Mouse (Mus musculus): Measurements from ENCODE around the gene Gga2. TPM values are rescaled to one million over a fixed set of nuclear protein-coding genes. Genes with fewer than 3 reads are reported as not detected.

Gene Gga2
- polyA plus RNA-seq, 1 experiment from 2014 or later = 96.9 TPM

DNA sequence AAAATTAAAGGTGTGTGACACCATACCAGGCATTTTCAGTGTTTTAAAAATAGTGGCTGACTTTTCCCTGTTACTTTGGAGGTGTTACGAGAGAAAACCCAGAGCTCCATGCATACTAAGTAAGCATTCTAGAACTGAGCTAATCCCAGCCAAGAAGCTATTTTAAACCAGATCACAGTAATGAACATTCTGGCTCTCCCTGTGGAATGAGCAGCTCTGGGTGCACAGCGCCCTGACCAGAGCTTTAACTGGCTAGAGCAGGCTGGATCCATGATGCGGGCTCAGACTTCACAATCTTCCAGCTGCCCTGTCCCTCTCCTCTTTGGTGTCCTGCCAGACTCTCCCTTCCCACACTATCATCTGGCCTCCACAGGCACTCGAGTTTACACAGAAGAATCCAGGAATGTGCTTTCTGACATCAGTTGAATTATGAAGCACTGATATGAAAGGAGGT is 24.2 kb upstream of the Gga2 start:
- ATAC-seq (ENCODE audit: insufficient number of reproducible peaks, insufficient read depth, low FRiP score, low TSS enrichment, low read depth) = no peak
- WGBS = 82% methylated on average over 4 of the region's 4 CpGs
- Histone ChIP-seq H3K9me3 (no peaks in the 10 kb centered on the region), H3K27ac (no peak overlapping the region), H3K4me1 (no peaks in the 10 kb centered on the region), H3K36me3 (peaks cover 51% of the 10 kb centered on the region), H3K4me2 (no peak overlapping the region), H3K4me3 (no peak overlapping the region), H3K27me3 (no peaks in the 10 kb centered on the region), H3K9ac (no peak overlapping the region)

DNA sequence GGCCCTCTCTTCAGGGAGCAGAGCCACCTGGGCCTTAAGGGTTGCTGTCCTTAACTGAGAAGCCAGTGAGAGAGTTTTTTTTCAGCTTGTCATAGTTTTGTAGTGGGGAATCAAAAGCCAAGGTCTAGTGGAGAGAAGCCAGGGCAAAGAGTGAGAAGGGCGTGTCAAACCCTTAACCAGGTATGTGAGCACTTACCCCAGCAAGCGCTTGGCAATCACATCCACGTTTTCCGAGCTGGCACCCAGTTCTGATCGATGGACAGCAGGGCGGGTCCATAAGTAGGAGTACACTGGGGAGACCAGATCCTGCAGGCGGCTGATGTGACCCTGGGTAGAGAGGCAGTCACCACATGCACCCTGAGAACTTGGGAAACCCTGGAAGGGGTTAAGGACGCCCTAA is 23.1 kb upstream of the Gga2 start:
- Histone ChIP-seq H3K4me2 (no peak overlapping the region), H3K27ac (no peak overlapping the region), H3K4me1 (no peaks in the 10 kb centered on the region), H3K36me3 (peaks cover 58% of the 10 kb centered on the region), H3K27me3 (no peaks in the 10 kb centered on the region), H3K4me3 (no peak overlapping the region), H3K9me3 (no peaks in the 10 kb centered on the region), H3K9ac (no peak overlapping the region)
- 85% methylated on average over 8 of the region's 8 CpGs for WGBS
- ATAC-seq (ENCODE audit: insufficient number of reproducible peaks, insufficient read depth, low FRiP score, low TSS enrichment, low read depth) = no peak

DNA sequence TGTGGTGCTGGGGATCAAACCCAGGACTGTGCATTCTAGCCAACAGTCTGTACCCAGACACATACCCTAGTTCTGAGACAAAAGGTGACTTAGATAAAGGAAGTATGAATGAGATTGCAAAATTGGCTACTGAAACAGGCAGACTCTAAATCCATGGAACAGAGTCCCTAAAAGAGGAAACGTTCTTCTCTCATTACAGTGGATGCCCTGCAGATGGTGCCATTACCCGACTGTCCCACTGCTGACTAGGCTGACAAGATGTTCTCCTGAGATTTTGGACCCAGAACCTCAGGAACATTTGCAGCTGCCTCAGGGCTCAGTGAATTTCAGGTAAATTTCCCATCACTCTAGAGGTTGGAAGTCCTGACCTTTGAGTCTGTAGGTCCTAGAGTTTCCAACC is 13.3 kb upstream of the Gga2 start:
- Histone ChIP-seq H3K9me3 (no peaks in the 10 kb centered on the region), H3K4me1 (no peaks in the 10 kb centered on the region), H3K9ac (no peak overlapping the region), H3K4me3 (no peak overlapping the region), H3K36me3 (peaks cover 17% of the 10 kb centered on the region), H3K27me3 (no peaks in the 10 kb centered on the region), H3K27ac (no peak overlapping the region), H3K4me2 (no peak overlapping the region)
- 35% methylated on average over 2 of the region's 2 CpGs for WGBS
- no peak for ATAC-seq (ENCODE audit: insufficient number of reproducible peaks, insufficient read depth, low FRiP score, low TSS enrichment, low read depth)

DNA sequence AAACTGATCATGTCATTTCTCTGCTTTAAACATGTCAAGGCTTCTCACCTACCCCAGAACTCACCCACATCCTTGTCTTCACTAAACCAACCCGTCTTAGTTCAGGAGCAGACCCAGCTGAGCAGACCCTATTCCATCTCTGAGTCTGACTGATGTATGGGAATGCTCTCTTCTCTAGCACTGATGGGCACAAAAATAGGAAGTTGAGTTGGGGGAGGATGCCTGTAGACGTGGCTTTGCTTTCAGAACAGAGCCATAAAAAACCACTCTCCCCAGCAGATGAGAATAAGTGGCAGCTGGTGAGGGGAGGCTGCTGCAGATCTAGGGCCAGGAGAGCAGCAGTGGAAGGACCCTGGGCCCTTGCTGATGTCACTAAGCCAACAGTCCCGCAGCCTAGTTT is 12.3 kb upstream of the Gga2 start:
- 73% methylated on average over 3 of the region's 3 CpGs for WGBS
- H3K4me1 ChIP-seq = no peaks in the 10 kb centered on the region
- H3K27ac ChIP-seq = no peak overlapping the region
- H3K4me2 ChIP-seq = no peak overlapping the region
- H3K27me3 ChIP-seq = no peaks in the 10 kb centered on the region
- ATAC-seq (ENCODE audit: insufficient number of reproducible peaks, insufficient read depth, low FRiP score, low TSS enrichment, low read depth) = no peak
- H3K9ac ChIP-seq = no peak overlapping the region
- no peak overlapping the region for H3K4me3 ChIP-seq
- H3K36me3 ChIP-seq = peaks cover 8% of the 10 kb centered on the region
- no peaks in the 10 kb centered on the region for H3K9me3 ChIP-seq

DNA sequence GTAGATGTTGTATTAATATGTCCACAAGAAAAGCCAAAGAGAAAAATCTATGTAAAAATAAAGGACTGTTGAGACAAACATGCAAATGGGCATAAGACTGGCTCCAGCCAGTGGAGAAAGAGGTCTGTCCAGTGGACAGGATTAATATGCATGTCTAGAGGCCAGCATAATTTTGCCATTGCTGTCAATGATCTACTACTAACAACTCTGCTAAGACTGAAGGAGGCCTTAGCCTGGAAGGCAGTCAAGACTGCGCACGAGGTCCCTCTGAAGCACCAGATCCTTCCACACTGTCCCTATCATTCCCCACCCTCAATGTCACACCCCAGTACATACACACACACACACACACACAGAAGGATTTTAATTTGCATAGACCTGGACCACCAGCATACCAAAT is 1.1 kb upstream of the Gga2 start:
- Histone ChIP-seq H3K9me3 (no peaks in the 10 kb centered on the region), H3K4me2 (no peak overlapping the region), H3K27ac (no peak overlapping the region), H3K9ac (no peak overlapping the region), H3K36me3 (peaks cover 4% of the 10 kb centered on the region; the same call in 1 of the 2 replicates), H3K4me1 (peaks cover 20% of the 10 kb centered on the region), H3K27me3 (no peaks in the 10 kb centered on the region), H3K4me3 (no peak overlapping the region)
- no peak for ATAC-seq (ENCODE audit: insufficient number of reproducible peaks, insufficient read depth, low FRiP score, low TSS enrichment, low read depth)
- 92% methylated on average over 2 of the region's 2 CpGs for whole genome bisulfite sequencing

DNA sequence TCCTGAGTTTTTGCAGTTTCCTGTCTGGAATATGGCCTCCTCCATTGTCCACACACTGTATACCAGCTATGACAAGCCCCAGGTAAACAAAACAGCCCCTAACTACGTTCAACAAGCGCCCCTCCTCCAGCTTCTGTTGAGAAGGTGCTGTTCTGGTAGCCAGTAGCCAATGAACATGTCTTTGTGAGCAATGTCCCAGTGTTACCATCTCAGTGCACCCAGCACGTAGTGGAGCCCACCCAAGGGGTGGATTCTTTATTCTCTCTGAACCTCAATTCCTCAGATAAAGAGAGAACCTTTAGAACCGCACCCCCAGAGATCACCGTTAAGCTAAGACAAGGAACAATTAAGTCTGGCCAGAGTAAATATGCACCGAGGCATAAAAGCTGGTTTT is 752 bp downstream of the Gga2 start:
- 2% methylated on average over 6 of the region's 6 CpGs for WGBS
- peak overlapping the region; percentile 79 for H3K4me3 ChIP-seq
- H3K4me2 ChIP-seq = peak overlapping the region; percentile 67
- peak overlapping the region; percentile 91 for H3K9ac ChIP-seq
- no peaks in the 10 kb centered on the region for H3K27me3 ChIP-seq
- 0 out of 2 replicates have a peak, but pooled peaks have one; percentile 13 for ATAC-seq (ENCODE audit: insufficient number of reproducible peaks, insufficient read depth, low FRiP score, low TSS enrichment, low read depth)
- H3K36me3 ChIP-seq = peaks cover 9% of the 10 kb centered on the region; the same call in 1 of the 2 replicates
- peaks cover 29% of the 10 kb centered on the region for H3K4me1 ChIP-seq
- peak overlapping the region; percentile 80 for H3K27ac ChIP-seq
- H3K9me3 ChIP-seq = no peaks in the 10 kb centered on the region

DNA sequence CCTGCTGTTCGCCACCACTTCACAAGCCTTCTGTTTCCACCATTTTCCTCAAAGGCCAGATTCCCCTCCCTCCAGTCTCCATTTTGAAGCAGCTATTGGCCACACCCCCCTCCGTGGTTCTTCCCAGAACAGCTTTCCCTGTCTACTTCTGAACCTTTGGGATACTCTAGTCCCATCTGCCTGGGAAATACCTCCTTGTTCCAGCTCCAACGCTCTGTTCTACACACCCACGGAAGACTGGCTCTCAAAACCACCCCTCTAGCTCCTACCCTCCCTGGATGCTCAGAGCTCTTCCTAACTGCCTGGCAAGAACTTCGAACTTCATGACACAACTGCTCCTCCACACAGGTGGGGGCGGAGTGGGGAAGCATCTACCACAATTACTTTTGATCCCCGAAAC is 2.0 kb downstream of the Gga2 start:
- no peaks in the 10 kb centered on the region for H3K27me3 ChIP-seq
- peak overlapping the region; percentile 79 for H3K4me3 ChIP-seq
- H3K9ac ChIP-seq = no peak overlapping the region
- no peaks in the 10 kb centered on the region for H3K9me3 ChIP-seq
- no peak for ATAC-seq (ENCODE audit: insufficient number of reproducible peaks, insufficient read depth, low FRiP score, low TSS enrichment, low read depth)
- WGBS = 83% methylated on average over 7 of the region's 7 CpGs
- H3K36me3 ChIP-seq = peaks cover 14% of the 10 kb centered on the region; the same call in 1 of the 2 replicates
- peak overlapping the region; percentile 67 for H3K4me2 ChIP-seq
- peaks cover 34% of the 10 kb centered on the region for H3K4me1 ChIP-seq
- no peak overlapping the region for H3K27ac ChIP-seq

DNA sequence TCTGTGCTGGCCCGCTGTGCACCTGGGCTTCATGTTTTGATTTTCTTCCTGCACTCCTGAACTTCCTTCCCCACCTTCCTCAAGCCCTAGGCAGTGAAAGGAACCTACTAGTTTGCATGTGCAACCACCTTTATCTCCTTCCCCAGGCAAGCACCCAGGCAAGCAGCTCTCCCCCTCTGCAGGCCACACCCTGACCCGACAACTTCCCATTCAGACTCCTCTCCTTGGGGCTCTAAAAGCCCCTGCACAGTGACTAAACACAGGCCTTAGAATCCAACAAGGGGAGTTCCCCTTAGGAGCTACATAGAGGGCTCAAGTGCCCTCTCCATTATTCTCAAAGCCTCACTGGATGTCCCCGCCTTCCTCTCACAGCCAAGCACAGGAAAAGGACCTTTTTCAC is 2.8 kb downstream of the Gga2 start:
- H3K36me3 ChIP-seq = peaks cover 14% of the 10 kb centered on the region; the same call in 1 of the 2 replicates
- H3K9me3 ChIP-seq = no peaks in the 10 kb centered on the region
- no peak overlapping the region for H3K27ac ChIP-seq
- peaks cover 34% of the 10 kb centered on the region for H3K4me1 ChIP-seq
- H3K4me2 ChIP-seq = peak overlapping the region; percentile 67
- H3K4me3 ChIP-seq = 0 out of 2 replicates have a peak overlapping the region, but pooled peaks have one; percentile 79
- no peaks in the 10 kb centered on the region for H3K27me3 ChIP-seq
- no peak for ATAC-seq (ENCODE audit: insufficient number of reproducible peaks, insufficient read depth, low FRiP score, low TSS enrichment, low read depth)
- 81% methylated on average over 3 of the region's 3 CpGs for WGBS
- H3K9ac ChIP-seq = peak overlapping the region; percentile 36; the same call in 1 of the 2 replicates

DNA sequence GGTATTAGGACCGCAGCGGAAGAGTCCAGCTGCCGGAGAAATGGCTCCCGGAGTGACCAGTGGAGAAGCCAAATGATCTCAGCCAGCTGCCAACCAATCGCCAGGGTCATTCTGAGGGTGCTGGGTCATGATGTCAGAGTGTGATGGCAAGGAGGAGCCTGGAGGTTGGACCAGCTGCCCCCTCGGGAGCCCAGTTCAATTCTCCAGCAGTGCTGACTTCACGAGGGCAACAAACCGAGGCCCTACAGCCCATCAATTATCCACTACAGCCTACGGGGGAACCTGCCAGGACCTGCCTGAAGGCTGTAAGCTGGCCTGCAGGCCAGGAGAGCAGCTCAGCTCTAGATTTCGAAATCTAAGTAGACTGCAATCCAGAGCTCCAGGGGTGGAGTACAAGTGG is 5.3 kb downstream of the Gga2 start:
- Histone ChIP-seq H3K36me3 (peaks cover 33% of the 10 kb centered on the region), H3K27ac (no peak overlapping the region; the same call in 1 of the 2 replicates), H3K4me1 (peaks cover 34% of the 10 kb centered on the region), H3K27me3 (no peaks in the 10 kb centered on the region), H3K4me2 (no peak overlapping the region), H3K9me3 (no peaks in the 10 kb centered on the region), H3K4me3 (no peak overlapping the region), H3K9ac (no peak overlapping the region)
- 67% methylated on average over 10 of the region's 10 CpGs for WGBS
- no peak for ATAC-seq (ENCODE audit: insufficient number of reproducible peaks, insufficient read depth, low FRiP score, low TSS enrichment, low read depth)

DNA sequence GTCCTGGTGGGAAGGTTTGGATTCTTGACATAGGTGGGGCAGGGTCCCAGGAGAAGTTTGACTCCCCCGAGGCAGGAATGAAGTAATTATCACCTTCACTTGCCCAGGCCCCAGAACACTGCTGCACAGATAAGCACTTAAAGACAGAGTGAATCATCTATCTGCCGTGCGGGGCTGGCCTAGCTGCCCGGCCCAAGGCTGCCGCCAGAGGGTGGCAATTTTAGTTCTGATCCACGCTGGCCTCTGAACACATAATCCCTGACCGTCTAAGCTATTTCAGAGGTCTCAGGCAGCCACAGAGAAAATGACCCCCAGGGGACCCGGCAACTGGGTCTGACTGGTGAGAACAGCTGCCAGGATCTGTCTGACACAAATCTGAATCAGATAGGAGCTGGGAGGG is 5.9 kb downstream of the Gga2 start:
- Histone ChIP-seq H3K27me3 (no peaks in the 10 kb centered on the region), H3K36me3 (peaks cover 39% of the 10 kb centered on the region), H3K27ac (no peak overlapping the region; the same call in 1 of the 2 replicates), H3K4me2 (no peak overlapping the region), H3K9me3 (no peaks in the 10 kb centered on the region), H3K4me1 (peaks cover 34% of the 10 kb centered on the region), H3K9ac (peak overlapping the region; percentile 27; the same call in 1 of the 2 replicates), H3K4me3 (no peak overlapping the region)
- ATAC-seq (ENCODE audit: insufficient number of reproducible peaks, insufficient read depth, low FRiP score, low TSS enrichment, low read depth) = no peak
- WGBS = 54% methylated on average over 8 of the region's 8 CpGs

DNA sequence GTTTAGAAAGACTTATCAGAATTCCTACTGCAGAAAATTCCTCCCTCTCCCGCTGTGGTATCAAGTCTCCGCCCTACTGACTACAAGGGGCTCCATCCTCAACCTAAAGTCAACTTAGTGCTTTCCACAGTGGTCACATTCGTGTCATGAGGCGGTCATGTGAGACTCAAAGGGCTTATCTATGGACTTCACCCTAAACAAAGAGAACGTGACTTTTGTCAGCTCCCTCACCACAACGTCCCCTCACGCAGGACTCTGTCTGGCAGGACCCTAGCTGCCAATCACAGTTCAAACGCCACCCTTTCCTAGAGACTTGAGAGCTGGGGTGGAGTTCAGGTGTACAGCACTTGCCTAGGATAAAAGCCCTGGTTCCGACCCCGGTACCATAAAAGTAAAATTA is 8.1 kb downstream of the Gga2 start:
- no peak for ATAC-seq (ENCODE audit: insufficient number of reproducible peaks, insufficient read depth, low FRiP score, low TSS enrichment, low read depth)
- H3K27me3 ChIP-seq = no peaks in the 10 kb centered on the region
- H3K4me3 ChIP-seq = no peak overlapping the region
- H3K4me1 ChIP-seq = peaks cover 14% of the 10 kb centered on the region
- H3K9me3 ChIP-seq = no peaks in the 10 kb centered on the region
- H3K4me2 ChIP-seq = no peak overlapping the region
- peaks cover 56% of the 10 kb centered on the region for H3K36me3 ChIP-seq
- H3K27ac ChIP-seq = no peak overlapping the region
- H3K9ac ChIP-seq = no peak overlapping the region
- 86% methylated on average over 10 of the region's 10 CpGs for WGBS

DNA sequence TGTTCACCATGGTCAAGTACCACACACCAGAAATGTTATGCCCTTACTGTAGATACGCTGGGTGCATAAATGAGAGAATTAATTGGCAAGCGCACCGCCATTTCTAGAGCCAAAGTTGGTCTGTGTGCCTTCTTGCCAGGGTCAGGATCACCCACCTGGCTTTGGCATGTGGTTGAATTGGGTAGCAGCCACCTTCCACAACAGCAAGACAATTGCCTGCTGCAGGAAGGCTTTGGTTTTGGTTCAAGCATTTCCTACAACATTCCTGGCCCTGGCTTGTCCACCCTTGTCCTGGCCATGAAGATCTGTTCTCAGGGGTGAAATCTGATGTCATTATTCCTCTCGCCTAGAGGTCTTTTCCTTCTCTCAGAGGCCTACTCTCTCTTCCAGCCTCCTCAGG is 8.7 kb downstream of the Gga2 start:
- Histone ChIP-seq H3K4me3 (no peak overlapping the region), H3K27ac (no peak overlapping the region), H3K9me3 (no peaks in the 10 kb centered on the region), H3K36me3 (peaks cover 60% of the 10 kb centered on the region), H3K9ac (no peak overlapping the region), H3K27me3 (no peaks in the 10 kb centered on the region), H3K4me2 (no peak overlapping the region), H3K4me1 (peaks cover 14% of the 10 kb centered on the region)
- no peak for ATAC-seq (ENCODE audit: insufficient number of reproducible peaks, insufficient read depth, low FRiP score, low TSS enrichment, low read depth)
- 96% methylated on average over 4 of the region's 4 CpGs for whole genome bisulfite sequencing
